Mouse (Mus musculus): Measurements from ENCODE around the gene Rgs9.

GRCm38 (mm10) chr11:109206028-109206427, 91.9 kb downstream of the Rgs9 start:
- TF ChIP-seq CTCF (IDR thresholded peaks at IDR 0.05; ENCODE audit: borderline replicate concordance, extremely low read depth, insufficient read depth, insufficient read length) (no peak), POLR2A (IDR thresholded peaks at IDR 0.05; ENCODE audit: borderline replicate concordance, extremely low read depth, insufficient read depth, insufficient read length, poor library complexity, severe bottlenecking) (no peak)

Data from brain, embryonic 14.5 days (tissue).